Comparison of ENCODE assay signal across 9 mouse cellular contexts in genomic region chr4:63229991-63230581, GRCm38 (mm10). TPM values are rescaled to one million over a fixed set of nuclear protein-coding genes. Genes with fewer than 3 reads are reported as not detected.
DNase-seq lines count a peak whose midpoint lies in the region; ATAC-seq lines count a peak whose summit lies in the region.
"Had no signal": no experiment of that assay in that cellular context is flagged by ENCODE, and none has a peak within 500 bp of the region (broad histone marks: within the 10 kb centered on the region; RNA-seq: fewer than 3 reads in every experiment).

No protein-coding gene starts in this region.

- peak overlapping the region; percentile 41; the same call in 1 of the 2 replicates for H3K27ac ChIP-seq in hindbrain, embryonic 16.5 days (ENCODE audit: low read depth, low read length)

- H3K36me3 ChIP-seq in hindbrain, embryonic 16.5 days (ENCODE audit: control insufficient read depth, insufficient read depth, low read length): no peaks in the 10 kb centered on the region

- H3K9me3 ChIP-seq in hindbrain, embryonic 16.5 days (ENCODE audit: control insufficient read depth, low read length): no peaks in the 10 kb centered on the region

- H3K4me3 ChIP-seq in hindbrain, embryonic 16.5 days (ENCODE audit: low read length): no peak overlapping the region

- H3K4me1 ChIP-seq in hindbrain, embryonic 16.5 days (ENCODE audit: control insufficient read depth, insufficient read depth, low read depth, low read length): peaks cover 40% of the 10 kb centered on the region

- 43% methylated on average over 14 of the region's 14 CpGs for WGBS in hindbrain, embryonic 16.5 days

- no peak overlapping the region for H3K9ac ChIP-seq in hindbrain, embryonic 16.5 days (ENCODE audit: low read depth, low read length)

- H3K4me2 ChIP-seq in hindbrain, embryonic 16.5 days (ENCODE audit: low read length): no peak overlapping the region

- peak; percentile 51 to 60 for DNase-seq in adrenal gland, adult (ENCODE audit: inconsistent age in 2 of 2, low spot score in 1 of 2)
- no peak for DNase-seq in adrenal gland, adult 18-20 months (ENCODE audit: low spot score in 2 of 2)
- peak; percentile 55 to 60 for DNase-seq in right cerebral cortex, postnatal 10 days (ENCODE audit: low spot score in 2 of 2)
- no peak for DNase-seq in right cerebral cortex, postnatal 25 days
- no peak for DNase-seq in c-Kit-positive CD71-positive TER-119-positive erythroid progenitor cells, embryonic 14.5 days (ENCODE audit: low spot score)
- DNase-seq in lung, postnatal 4 days: no peak

- no peaks in the 10 kb centered on the region for H3K27me3 ChIP-seq in hindbrain, embryonic 16.5 days (replicated peaks; ENCODE audit: control insufficient read depth, insufficient read depth, low read length)

- ATAC-seq in hindbrain, embryonic 16.5 days: peak; percentile 70
- no peak for ATAC-seq in granulocyte monocyte progenitor cell, adult 5-6 weeks (replicated peaks; ENCODE audit: poor library complexity, severe bottlenecking)

RNA-seq across cellular contexts. Expression of gene Col27a1, which starts 16.3 kb away (rescaled TPM):
- total RNA-seq in adrenal gland, adult 18-20 months (2021): 10 to 100 TPM; 10.6 to 15.1 TPM
- polyA plus RNA-seq in hindbrain, embryonic 16.5 days (2015; fragmentation: Nextera tagmentation; extraction: Ambion mirVana): 2.7 and 3.1 TPM in 2 replicates
- total RNA-seq in granulocyte monocyte progenitor cell, adult 5-6 weeks (2014; fragmentation: Nextera tagmentation): 0.32 TPM in 2 replicates
- total RNA-seq in granulocyte monocyte progenitor cell, adult 5-6 weeks (2017): 0.10 and 0.60 TPM in 2 replicates

RNA-seq across cellular contexts. Expression of gene Kif12, which starts 58.2 kb away (rescaled TPM):
- under 1 TPM in 1 of 2 experiments, not detected in 1; 0.17 TPM for total RNA-seq in adrenal gland, adult 18-20 months (2021)
- not detected in 2 replicates for polyA plus RNA-seq in hindbrain, embryonic 16.5 days (2015; fragmentation: Nextera tagmentation; extraction: Ambion mirVana)
- total RNA-seq in granulocyte monocyte progenitor cell, adult 5-6 weeks (2014; fragmentation: Nextera tagmentation): not detected in 2 replicates
- not detected in 2 replicates for total RNA-seq in granulocyte monocyte progenitor cell, adult 5-6 weeks (2017)
- total RNA-seq: layer of hippocampus, postnatal 14 days had no signal

Comparison
In these comparisons a context has a peak if more than half of its experiments do, and no peak if none do; other contexts are left out.
1. DNase-seq: peak in adrenal gland, adult (2 of 2) and right cerebral cortex, postnatal 10 days (2 of 2); none in adrenal gland, adult 18-20 months (0 of 2), right cerebral cortex, postnatal 25 days (single experiment), c-Kit-positive CD71-positive TER-119-positive erythroid progenitor cells, embryonic 14.5 days (single experiment) and lung, postnatal 4 days (0 of 2).
2. RNA of gene Col27a1, which starts 16.3 kb away (total RNA-seq): 10.6 to 15.1 TPM in adrenal gland, adult 18-20 months; 0.10 to 0.60 TPM in granulocyte monocyte progenitor cell, adult 5-6 weeks; every median in the first group is over 4 times any median in the second.